Mouse (Mus musculus) right cerebral cortex, adult 2 months (tissue): Measurements from ENCODE around the gene Ankrd37.

Experiments
- DNase-seq, 2 experiments: peaks; one replicate each; pipeline ENCODE4 v3.0.0; 2021 to 2022; ENCODE audit warnings: low spot score in 2 of 2

The Ankrd37 gene

DNA sequence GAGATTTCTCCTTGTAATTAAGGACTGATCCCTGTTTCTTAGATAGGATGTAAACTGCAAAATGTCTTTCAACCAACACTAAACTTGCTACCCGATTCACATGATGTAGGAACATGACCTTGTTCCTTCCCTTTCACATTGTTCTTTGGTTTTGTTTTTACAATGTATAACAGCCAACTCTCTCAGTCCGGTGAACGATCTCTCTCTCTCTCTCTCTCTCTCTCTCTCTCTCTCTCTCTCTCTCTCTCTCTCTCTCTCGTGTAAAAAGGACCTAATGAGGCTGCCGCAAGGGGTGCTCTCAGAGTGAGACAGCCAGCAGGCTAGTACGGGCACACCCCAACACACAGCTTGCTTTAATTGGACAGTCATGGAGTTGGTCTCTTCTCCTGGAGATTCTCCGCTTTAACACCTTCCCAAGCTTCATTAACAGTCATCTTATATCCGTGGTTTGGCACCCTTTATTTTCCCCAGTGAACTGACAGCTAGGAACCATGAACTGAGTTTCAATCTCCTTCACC is 31.5 kb downstream of the Ankrd37 start:
- DNase-seq = no peak

DNA sequence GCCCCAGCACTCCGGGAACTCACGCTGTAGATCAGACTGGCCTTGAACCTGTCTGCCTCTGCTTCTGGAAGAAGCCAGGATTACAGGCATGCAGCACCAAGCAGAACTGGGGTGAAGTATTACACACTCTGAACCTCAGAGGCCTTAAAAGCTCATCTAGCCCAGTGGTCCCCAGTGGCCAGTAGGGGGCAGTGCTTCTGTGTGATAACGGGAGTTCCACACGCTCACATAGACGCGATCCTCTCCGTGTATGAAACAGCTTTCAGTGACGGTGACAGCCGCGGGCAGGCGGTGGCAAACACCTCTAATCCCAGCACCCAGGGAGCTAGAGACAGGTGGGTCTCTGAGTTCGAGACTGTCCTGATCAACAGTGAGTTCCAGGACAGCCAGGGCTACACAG is 34.6 kb downstream of the Ankrd37 start:
- DNase-seq = no peak

DNA sequence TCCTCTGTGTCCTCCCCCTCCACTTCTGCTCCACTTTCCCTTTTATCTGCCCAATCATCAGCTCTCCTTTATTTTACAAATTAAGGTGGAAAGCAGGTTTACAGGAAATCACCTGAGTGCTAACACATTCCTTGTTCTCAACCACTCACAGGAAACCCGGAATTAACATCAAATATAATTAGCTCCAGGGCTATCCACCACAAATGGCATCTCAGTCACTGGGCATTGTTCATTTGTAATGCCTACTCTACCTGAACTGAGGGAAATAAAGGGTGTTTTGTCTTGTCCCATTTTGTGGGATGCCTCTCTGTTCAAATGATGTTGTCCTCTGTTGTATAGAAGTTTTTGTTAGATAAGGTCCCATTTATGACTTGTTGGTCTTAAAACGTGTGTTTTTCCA is 54.9 kb downstream of the Ankrd37 start:
- no peak for DNase-seq
